Mouse (Mus musculus) A20 (cell line): ENCODE measurements around the gene Cdk5rap3.

Experiments
- DNase-seq: peaks from one replicate; pipeline ENCODE4 v3.0.0-alpha.2; 2011; ENCODE audit warnings: low read depth, low spot score

The Cdk5rap3 gene

DNA sequence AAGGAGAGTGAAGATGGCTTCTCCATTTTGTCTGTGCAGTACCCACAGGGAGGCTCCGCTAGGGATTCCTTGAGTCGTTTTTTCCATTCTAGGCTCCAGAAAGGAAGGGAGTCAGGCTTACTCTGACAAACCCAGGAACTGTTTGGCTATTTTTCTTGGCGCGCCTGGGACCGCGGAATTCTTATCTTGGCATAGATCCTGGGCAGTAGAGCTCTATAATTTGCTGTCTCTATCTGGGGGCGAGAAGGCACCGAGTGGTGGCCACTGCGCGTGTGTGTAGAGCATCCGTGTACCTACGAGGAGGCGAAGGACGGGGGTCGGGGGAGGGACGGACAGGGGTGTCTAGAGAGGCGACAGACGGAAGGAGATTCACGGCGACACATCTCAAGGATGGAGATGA is 54.9 kb downstream of the Cdk5rap3 start:
- no peak for DNase-seq

DNA sequence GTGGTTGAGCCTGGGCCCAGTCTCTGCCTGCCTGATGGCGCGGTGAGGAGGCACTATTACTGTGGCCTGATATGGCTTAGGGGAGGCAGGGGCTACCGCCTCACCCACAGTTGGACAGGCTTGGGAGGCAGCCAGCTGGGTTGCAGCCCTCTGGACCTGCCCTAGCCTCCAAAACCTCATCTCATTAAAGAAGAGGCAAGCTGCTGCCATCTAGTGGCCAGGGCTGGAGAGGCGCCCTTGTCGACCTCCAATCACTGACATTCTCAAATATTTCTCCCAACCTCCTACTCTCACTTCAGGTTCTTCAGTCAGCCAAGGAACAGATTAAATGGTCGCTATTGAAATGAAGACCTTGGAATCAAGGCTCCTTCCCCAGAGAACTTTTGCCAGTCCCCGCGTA is 55.7 kb downstream of the Cdk5rap3 start:
- peak; percentile 92 for DNase-seq

DNA sequence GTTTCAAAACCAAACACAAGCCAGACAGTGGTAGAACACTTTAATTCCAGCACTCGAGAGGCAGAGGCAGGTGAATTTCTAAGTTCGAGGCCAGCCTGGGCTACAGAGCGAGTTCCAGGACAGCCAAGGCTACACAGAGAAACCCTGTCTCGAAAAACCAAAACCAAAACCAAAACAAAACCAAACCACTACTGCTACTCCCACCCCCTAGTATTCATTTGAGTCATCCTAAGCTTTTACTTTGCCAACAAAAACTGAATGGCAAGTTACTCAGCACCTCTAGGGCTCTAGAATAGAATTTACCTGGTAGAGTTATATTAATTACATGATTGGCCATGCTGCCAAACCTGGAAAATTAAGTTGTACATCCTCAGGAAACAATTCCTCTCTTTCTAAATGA is 56.7 kb downstream of the Cdk5rap3 start:
- peak; percentile 58 for DNase-seq

DNA sequence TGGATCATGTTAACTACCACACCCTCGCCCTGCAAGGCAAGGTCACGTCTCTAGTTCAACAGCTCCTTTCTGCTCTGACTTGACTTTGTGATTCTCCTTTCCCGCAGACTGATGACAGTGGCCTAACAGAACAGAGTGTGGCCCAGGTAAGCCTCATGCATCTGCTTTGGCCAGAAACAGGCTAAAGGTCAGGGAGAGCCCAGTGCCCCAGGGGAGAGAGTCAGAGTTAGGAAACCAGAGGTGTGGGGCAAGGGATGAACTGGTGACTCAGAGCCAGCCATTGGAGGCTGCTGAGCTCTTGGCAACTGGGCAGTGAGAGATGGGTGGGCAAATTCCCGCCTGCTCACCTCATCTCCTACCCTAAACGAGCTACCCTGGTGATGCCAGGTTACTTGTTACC is 58.9 kb downstream of the Cdk5rap3 start:
- no peak for DNase-seq
